Mouse (Mus musculus): ENCODE data around the gene Zcchc7.

DNA sequence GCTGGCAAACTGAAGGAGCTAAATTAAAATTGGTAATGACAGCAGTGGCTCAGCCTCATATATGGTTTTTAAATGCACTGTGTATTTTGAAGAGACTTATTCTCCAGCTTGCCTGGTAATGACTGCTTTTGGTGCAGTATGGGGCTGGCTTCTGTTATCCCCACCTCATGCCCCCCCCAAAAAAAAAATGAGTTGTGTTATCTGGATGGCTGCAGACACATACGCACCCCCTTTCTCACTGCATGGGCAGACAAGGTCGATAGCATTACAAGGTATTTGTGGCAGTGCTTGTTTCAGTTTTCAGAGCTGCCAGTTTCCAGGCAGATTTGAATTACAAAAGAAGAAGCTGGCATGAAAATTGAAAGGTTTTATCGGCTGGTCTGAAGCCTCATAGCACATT lies 162.2 kb downstream of the Zcchc7 start:
- TF ChIP-seq POLR2A (IDR thresholded peaks at IDR 0.05; ENCODE audit: low read depth, low read length) = no peak
- TF ChIP-seq CTCF (IDR thresholded peaks at IDR 0.05; ENCODE audit: extremely low read depth, insufficient read length, insufficient replicate concordance, low read depth, low read length) = no peak

Measured in small intestine, adult 2 months (tissue).